Mouse (Mus musculus) forebrain, embryonic 12.5 days (tissue): Measurements from ENCODE around the gene E130208F15Rik. TPM values are rescaled to one million over a fixed set of nuclear protein-coding genes. Genes with fewer than 3 reads are reported as not detected.

Experiments used
- ATAC-seq: fragments of 200-750 bp; cut with Nextera tagmentation; 2 replicates; pipeline ENCODE4 v1.8.0; 2017; ENCODE audit warnings: moderate TSS enrichment; ENCODE audit not compliant: low FRiP score
- H3K27ac ChIP-seq: fragments of 300-500 bp; sonication (generic); 2 replicates; pipeline ENCODE4 v1.5.1; 2016; ENCODE audit warnings: mild to moderate bottlenecking
- H3K27me3 ChIP-seq: fragments of 300-500 bp; sonication (generic); 2 replicates; pipeline ENCODE4 v1.6.1; 2016; ENCODE audit warnings: mild to moderate bottlenecking
- H3K36me3 ChIP-seq: fragments of 300-500 bp; sonication (generic); replicated peaks from 2 replicates; pipeline ENCODE4 v1.6.1; 2016; ENCODE audit warnings: mild to moderate bottlenecking
- H3K4me1 ChIP-seq: fragments of 300-500 bp; sonication (generic); 2 replicates; pipeline ENCODE4 v1.6.1; 2016
- H3K4me2 ChIP-seq: fragments of 300-500 bp; sonication (generic); 2 replicates; pipeline ENCODE4 v1.6.1; 2016; ENCODE audit warnings: mild to moderate bottlenecking, moderate library complexity
- H3K4me3 ChIP-seq: fragments of 300-500 bp; sonication (generic); replicated peaks from 2 replicates; pipeline ENCODE4 v1.5.1; 2016; ENCODE audit warnings: mild to moderate bottlenecking
- H3K9ac ChIP-seq: fragments of 300-500 bp; sonication (generic); 2 replicates; pipeline ENCODE4 v1.6.1; 2016; ENCODE audit warnings: mild to moderate bottlenecking
- H3K9me3 ChIP-seq: fragments of 300-500 bp; sonication (generic); 2 replicates; pipeline ENCODE4 v1.6.1; 2016
- WGBS: fragments of 180-500 bp; shearing (Covaris S2); methylation state at CpG from one replicate; pipeline ENCODE4 v1.1.7; 2016; 5-methylcytosine and 5-hydroxymethylcytosine counted together
- polyA plus RNA-seq: library from polyadenylated mRNA; unstranded; fragments of >200 nt; fragmentation: Nextera tagmentation; extraction: Ambion mirVana; gene quantifications from 2 replicates; pipeline ENCODE4 v1.2.1, GENCODE M21; 2016

Gene E130208F15Rik
- polyA plus RNA-seq, result 2.0 TPM in 1 of 2 replicates, not detected in the other

DNA sequence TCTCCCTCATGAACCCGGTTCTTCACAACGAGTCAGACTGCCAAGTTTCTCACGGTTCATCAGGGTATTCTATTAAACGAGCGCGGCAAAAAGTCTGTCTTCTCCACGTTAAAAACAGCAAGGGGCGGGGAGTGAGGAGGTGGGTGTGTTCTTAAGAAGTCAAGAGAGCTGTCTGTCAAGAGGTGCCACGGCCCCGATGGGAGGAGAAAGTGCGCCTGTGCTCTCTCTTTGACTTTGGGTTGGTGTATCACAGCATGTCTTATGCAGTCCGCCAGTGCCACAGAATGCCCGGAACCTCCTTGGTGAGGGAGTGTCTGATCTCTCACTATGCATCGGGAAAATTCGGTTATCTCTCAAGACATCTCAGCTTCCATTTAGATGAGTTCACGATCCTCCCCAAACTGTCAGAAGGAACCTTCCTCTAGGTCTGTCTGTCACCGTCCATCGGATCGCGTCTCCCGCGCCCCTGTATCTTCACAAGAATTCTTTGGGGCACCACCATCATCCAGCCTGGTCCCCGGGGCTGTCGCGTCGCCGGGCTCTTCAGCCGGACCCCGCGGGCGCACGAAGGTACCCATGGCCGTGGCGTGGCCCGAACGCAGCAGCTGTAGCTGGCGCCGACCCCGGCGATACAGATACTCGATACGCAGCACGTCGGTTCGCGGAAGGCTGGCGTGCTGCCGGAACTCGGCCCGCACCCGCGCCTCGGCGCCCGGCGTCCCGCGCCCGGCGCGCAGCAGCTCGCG, at the start of gene E130208F15Rik:
E130208F15Rik (plus strand) TSS at position 202 of the 746 bp plus-strand sequence.
- peak within 1 kb of the TSS; percentile 83 for H3K9ac ChIP-seq
- H3K9me3 ChIP-seq, result peaks cover 4% of the 10 kb centered on the region; the same call in 1 of the 2 replicates
- H3K4me1 ChIP-seq, result peaks cover 17% of the 10 kb centered on the region
- H3K4me3 ChIP-seq, result peak within 1 kb of the TSS; percentile 78
- peak; percentile 63 for ATAC-seq
- peak within 1 kb of the TSS; percentile 85 for H3K27ac ChIP-seq
- H3K27me3 ChIP-seq, result 0 out of 2 replicates have a peak, but pooled peaks cover 5% of the 10 kb centered on the region
- no peaks in the 10 kb centered on the region for H3K36me3 ChIP-seq
- H3K4me2 ChIP-seq, result peak within 1 kb of the TSS; percentile 89
- 1% methylated on average over 63 of the region's 63 CpGs for WGBS

DNA sequence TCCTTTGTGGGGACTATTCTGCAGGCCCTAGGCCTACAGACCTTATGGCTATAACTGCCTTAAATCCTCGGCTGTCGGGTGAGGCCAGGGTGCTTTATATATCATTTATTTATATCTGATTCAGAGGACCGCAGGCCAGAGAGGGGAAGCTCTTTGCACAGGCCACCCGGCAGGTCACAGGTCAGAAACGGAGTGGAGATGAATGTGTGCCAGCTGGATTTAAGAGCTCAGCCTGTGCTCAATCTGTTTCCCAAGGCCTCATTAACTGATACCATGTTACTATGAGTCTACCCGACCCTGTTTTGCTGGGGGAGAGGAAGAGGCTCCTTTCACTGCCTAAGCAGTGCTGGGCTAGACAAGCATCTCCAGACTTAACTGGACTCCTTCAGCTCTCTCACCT, 47.2 kb upstream of the E130208F15Rik start:
- peaks cover 21% of the 10 kb centered on the region for H3K36me3 ChIP-seq
- WGBS, result 85% methylated on average over 6 of the region's 6 CpGs
- no peak overlapping the region for H3K9ac ChIP-seq

DNA sequence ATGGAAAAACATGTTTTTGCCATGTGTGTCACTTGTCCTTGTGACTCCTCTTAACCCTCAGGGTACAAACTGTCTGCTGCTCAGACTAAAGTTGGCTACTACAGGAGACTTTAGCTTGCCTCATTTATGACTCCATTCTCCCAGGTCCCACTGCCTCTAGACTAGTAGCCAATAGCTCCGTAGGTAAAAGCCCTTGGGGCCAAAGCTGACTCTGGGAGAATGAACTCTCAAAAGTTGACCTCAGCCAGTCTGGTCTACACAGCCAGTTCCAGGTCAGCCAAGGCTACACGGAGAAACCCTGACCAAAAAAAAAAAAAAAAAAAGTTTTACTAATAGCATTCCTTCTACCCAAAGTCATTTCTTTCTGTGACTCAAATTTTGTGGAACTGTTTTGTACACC, 42.6 kb upstream of the E130208F15Rik start:
- H3K9me3 ChIP-seq, result no peaks in the 10 kb centered on the region
- no peak for ATAC-seq
- H3K36me3 ChIP-seq, result no peaks in the 10 kb centered on the region
- peak overlapping the region; percentile 68; the same call in 1 of the 2 replicates for H3K4me3 ChIP-seq
- no peaks in the 10 kb centered on the region for H3K27me3 ChIP-seq
- H3K9ac ChIP-seq, result no peak overlapping the region
- H3K4me2 ChIP-seq, result peak overlapping the region; percentile 69
- no peak overlapping the region for H3K27ac ChIP-seq
- peaks cover 15% of the 10 kb centered on the region for H3K4me1 ChIP-seq
- 63% methylated on average over 2 of the region's 2 CpGs for WGBS

More for the DNA sequence above, 47.2 kb upstream of the E130208F15Rik start:
- Histone ChIP-seq H3K9me3 (no peaks in the 10 kb centered on the region), H3K27me3 (no peaks in the 10 kb centered on the region), H3K4me1 (peaks cover 7% of the 10 kb centered on the region), H3K4me3 (no peak overlapping the region), H3K27ac (no peak overlapping the region), H3K4me2 (no peak overlapping the region)
- no peak for ATAC-seq

DNA sequence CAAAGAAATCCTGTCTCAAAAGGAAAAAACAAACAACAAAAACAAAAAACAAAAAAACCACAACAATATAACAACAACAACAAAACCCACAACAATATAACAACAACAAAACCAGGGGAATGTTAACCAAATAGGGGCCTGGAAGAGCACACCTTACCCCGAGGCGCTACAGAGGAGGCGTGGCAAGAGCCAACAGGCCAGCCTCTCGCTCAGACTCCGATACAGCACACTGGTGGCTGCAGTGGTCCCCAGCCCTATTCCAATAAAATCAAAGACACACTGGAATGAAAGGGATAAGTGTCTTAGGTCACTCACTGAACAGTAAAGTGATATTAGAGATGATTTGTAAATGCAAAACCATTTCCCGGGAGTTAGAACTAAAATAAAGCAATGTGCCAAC, 42.0 kb upstream of the E130208F15Rik start:
- no peaks in the 10 kb centered on the region for H3K9me3 ChIP-seq

DNA sequence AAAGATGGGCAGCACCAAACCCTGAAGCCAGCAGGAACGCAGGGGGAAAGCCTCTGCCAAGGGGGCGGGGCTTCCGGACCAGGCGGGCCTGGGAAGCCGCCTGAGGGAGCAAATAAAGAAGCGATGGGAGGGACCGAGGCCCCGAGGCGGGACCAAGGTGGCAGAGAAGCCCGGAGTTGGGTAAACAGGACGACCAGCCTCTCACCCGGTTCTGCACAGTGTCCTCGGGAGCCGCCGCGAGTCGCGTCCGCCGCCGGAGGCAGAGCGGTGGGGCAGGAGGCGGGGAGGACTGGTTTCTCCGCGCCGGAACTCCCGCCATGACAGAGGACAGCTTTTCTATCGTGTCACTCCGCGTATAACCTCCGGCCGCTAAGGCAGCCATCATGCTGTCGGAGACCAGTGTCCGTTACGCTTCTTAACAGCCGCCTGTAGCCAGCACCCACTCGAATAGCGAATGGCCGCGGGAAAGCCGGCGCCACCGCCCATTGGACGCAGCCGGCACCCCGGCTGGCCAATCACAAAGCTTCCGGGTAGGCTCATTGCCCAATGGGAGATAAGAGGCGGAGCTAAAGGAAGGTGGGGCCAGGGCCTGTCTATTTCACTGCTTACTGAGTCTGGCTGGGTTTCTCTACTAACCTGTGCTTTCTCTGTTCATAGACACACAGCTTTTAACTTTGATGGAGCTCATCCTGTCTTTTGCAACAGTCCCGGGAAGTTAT, 41.4 kb upstream of the E130208F15Rik start, which contains the start of the genes Thap8 and Wdr62:
Thap8 (plus strand) TSS at position 144 of the 719 bp plus-strand sequence.
Wdr62 (minus strand) TSS at position 469 of the 719 bp plus-strand sequence.
- Histone ChIP-seq H3K27me3 (no peaks in the 10 kb centered on the region), H3K36me3 (no peaks in the 10 kb centered on the region)
- under 1% methylated on average over 49 of the region's 49 CpGs for WGBS

More for the DNA sequence above, 42.0 kb upstream of the E130208F15Rik start:
- Histone ChIP-seq H3K27me3 (no peaks in the 10 kb centered on the region), H3K36me3 (no peaks in the 10 kb centered on the region), H3K4me2 (peak overlapping the region; percentile 69), H3K9ac (peak overlapping the region; percentile 61), H3K4me3 (peak overlapping the region; percentile 68), H3K27ac (peak overlapping the region; percentile 96; the same call in 1 of the 2 replicates), H3K4me1 (peaks cover 15% of the 10 kb centered on the region)
- no peak for ATAC-seq
- 0% methylated on average over 6 of the region's 6 CpGs for WGBS

DNA sequence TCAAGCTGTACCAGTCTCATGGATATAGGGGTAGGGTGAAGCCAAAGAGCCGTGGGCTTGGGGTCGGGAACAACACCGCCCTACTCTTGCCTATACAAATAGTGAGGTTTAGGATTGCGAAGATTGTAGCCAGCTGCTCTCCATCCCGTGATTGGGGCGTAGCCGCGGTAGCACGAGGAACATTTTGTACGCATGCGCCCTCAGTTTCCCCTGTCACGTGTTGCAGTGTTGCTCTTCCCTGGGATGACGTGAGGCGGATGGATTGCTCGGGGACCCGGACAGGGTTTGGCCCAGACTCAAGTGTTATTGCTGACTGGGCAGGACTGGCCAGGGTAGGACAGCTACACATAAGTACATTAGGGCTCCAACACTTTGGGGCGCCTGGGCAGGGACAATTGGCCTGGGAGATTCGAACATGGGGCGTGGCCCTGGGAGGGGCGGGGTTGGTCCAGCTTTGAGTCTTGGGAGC, 40.8 kb upstream of the E130208F15Rik start:
- Histone ChIP-seq H3K9ac (peak overlapping the region; percentile 40; the same call in 1 of the 2 replicates), H3K27me3 (no peaks in the 10 kb centered on the region), H3K27ac (peak overlapping the region; percentile 96), H3K4me1 (peaks cover 15% of the 10 kb centered on the region), H3K9me3 (no peaks in the 10 kb centered on the region), H3K4me2 (peak overlapping the region; percentile 69), H3K36me3 (no peaks in the 10 kb centered on the region), H3K4me3 (peak overlapping the region; percentile 68)
- peak; percentile 88 for ATAC-seq
- 1% methylated on average over 20 of the region's 20 CpGs for WGBS

More for the DNA sequence above, 41.4 kb upstream of the E130208F15Rik start, which contains the start of the genes Thap8 and Wdr62:
- H3K27ac ChIP-seq, result peak within 1 kb of the TSS; percentile 96
- ATAC-seq, result peak; percentile 96
- H3K4me1 ChIP-seq, result peaks cover 15% of the 10 kb centered on the region
- H3K4me2 ChIP-seq, result peak within 1 kb of the TSS; percentile 69
- H3K9me3 ChIP-seq, result no peaks in the 10 kb centered on the region
- peak within 1 kb of the TSS; percentile 61 for H3K9ac ChIP-seq
- peak within 1 kb of the TSS; percentile 68 for H3K4me3 ChIP-seq

DNA sequence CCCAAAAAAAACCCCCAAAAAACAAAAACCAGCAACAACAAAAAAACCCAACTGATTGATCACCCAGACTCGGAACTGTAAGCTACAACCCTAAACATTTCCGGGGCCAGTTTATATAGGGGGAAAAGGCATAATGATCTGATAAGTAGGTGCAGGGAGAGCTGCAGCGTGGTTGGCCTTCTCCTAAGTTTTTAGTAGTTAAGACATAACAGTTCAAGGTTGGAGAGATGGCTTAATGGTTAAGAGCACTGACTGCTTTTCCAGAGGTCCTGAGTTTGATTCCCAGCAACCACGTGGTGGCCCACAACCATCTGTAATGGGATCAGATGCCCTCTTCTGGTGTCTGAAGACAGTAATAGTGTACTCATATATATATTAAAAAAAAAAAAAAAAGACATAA, 40.0 kb upstream of the E130208F15Rik start:
- 85% methylated on average over 4 of the region's 4 CpGs for WGBS
- Histone ChIP-seq H3K27ac (no peak overlapping the region), H3K36me3 (no peaks in the 10 kb centered on the region), H3K4me3 (no peak overlapping the region), H3K27me3 (no peaks in the 10 kb centered on the region), H3K9me3 (no peaks in the 10 kb centered on the region), H3K4me1 (peaks cover 15% of the 10 kb centered on the region), H3K9ac (no peak overlapping the region), H3K4me2 (peak overlapping the region; percentile 69; the same call in 1 of the 2 replicates)
- no peak for ATAC-seq

DNA sequence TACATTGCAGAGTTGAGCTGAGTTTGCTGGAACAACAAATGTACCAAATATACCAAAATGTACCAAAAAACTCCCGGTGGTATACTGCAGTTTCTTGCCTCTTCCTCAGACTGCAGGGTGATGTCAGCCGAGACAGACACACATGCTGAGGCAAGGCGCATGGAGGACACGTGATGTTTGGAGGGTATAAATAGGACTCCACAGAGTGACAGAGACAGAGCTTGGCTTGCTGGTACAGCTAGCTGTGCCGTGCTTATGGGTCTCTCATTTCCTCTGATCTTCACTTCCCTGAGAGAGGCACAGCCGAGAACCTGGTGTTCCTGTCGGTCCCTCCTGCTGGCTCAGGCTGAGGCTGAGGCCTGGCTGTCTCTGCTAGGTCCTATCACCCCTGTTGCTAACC, 38.8 kb upstream of the E130208F15Rik start:
- no peak for ATAC-seq
- 86% methylated on average over 7 of the region's 7 CpGs for WGBS
- H3K27me3 ChIP-seq, result peaks cover 3% of the 10 kb centered on the region; the same call in 1 of the 2 replicates
- H3K9ac ChIP-seq, result no peak overlapping the region
- H3K4me1 ChIP-seq, result peaks cover 15% of the 10 kb centered on the region
- H3K27ac ChIP-seq, result no peak overlapping the region
- no peaks in the 10 kb centered on the region for H3K9me3 ChIP-seq
- H3K4me2 ChIP-seq, result no peak overlapping the region
- H3K36me3 ChIP-seq, result no peaks in the 10 kb centered on the region
- no peak overlapping the region for H3K4me3 ChIP-seq

DNA sequence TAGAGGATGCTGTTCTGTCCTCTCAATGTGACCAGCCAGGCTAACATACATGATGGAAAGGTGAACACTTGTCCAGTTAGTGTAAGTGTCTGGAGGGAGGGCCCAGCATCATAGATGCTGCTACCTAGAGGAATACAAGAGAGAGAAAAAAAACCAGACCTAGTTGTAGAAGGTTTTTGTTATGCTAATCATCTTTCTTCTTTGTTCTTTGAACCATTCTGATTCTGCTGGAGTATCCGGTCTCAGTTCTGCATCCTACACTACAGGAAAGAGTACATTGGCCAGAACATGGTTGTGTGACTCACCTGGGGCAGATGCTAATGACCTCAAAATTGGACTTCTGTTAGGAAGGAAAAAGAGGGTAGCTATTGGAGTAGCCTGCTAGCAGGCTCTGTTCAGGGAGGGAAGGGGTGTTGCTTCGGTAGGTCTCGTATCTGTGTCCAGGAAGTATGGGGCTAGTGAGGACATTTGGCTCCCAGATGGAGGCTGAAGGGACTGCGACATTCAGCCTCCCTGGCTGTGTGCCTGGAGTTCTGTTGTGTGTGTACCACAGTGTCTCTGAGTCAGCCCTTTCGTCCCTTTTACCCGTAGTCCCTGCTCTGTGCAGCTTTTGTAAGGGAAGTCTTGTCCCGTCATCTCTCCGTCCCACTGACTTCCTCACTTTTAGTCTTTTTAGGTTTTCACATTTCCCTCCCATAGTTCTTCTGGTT, 34.7 kb upstream of the E130208F15Rik start:
- Histone ChIP-seq H3K9me3 (no peaks in the 10 kb centered on the region), H3K9ac (no peak overlapping the region), H3K4me2 (no peak overlapping the region), H3K27me3 (peaks cover 3% of the 10 kb centered on the region; the same call in 1 of the 2 replicates), H3K27ac (no peak overlapping the region), H3K4me1 (peaks cover 12% of the 10 kb centered on the region), H3K36me3 (no peaks in the 10 kb centered on the region), H3K4me3 (no peak overlapping the region)
- 68% methylated on average over 8 of the region's 8 CpGs for WGBS
- no peak for ATAC-seq

DNA sequence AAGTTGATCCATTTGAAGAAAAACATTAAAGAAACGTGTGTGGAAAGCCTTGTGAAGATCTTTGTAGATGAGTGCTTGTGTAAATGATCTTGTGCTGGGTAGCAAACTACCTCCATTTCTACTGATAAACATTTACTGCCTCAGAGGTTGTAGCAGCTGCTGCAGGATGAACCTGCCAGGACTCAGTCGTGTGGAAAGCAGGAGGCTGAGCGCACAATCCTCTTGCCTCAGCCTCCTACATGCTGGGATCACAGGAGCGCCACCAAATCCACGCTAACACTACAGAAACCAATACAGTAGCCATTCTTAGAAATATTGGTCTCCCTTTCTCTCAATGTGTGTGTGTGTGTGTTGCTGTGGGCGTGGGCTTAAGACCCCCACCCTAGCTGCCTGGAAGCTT, 33.5 kb upstream of the E130208F15Rik start:
- H3K4me1 ChIP-seq, result peaks cover 22% of the 10 kb centered on the region
- H3K9ac ChIP-seq, result no peak overlapping the region
- H3K4me2 ChIP-seq, result no peak overlapping the region
- ATAC-seq, result no peak
- 68% methylated on average over 6 of the region's 6 CpGs for WGBS
- no peaks in the 10 kb centered on the region for H3K9me3 ChIP-seq
- H3K27me3 ChIP-seq, result peaks cover 3% of the 10 kb centered on the region; the same call in 1 of the 2 replicates
- no peak overlapping the region for H3K27ac ChIP-seq
- peaks cover 5% of the 10 kb centered on the region; the same call in 1 of the 2 replicates for H3K36me3 ChIP-seq
- H3K4me3 ChIP-seq, result no peak overlapping the region

DNA sequence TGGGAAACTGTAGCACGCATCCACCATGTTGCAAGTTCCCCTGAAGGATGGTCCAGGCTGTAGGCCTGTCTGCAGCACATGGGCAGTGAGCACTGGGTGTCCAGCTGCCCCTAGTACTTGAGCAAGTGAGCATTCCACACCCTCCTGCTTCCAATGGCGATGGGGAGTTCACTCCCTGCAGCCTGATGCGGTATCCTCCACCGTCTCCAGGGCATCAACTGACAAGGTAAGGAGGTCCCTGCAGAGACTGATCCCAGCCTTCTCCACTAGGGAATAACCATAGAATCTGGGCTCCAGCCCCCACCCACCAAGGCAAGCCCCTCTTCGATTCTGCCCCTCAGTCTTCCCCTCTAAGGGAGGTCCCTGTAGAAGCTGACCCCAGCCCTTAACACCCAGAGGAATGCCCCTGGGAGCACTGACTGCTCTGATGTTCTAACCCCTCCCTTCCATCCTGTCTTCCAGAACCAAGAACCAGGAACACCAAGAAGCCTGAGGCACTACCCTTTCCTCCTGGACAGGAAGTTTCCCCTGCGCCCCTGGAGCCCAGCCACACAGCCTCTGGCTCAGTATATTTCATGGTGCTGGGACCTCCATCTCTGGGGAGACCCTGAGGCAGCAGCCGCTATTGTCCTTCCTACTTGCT, 32.3 kb upstream of the E130208F15Rik start:
- no peak overlapping the region for H3K4me3 ChIP-seq
- no peak overlapping the region for H3K9ac ChIP-seq
- H3K4me2 ChIP-seq, result no peak overlapping the region
- no peaks in the 10 kb centered on the region for H3K9me3 ChIP-seq
- H3K36me3 ChIP-seq, result peaks cover 6% of the 10 kb centered on the region; the same call in 1 of the 2 replicates
- peaks cover 3% of the 10 kb centered on the region; the same call in 1 of the 2 replicates for H3K27me3 ChIP-seq
- ATAC-seq, result no peak
- WGBS, result 73% methylated on average over 7 of the region's 7 CpGs
- H3K27ac ChIP-seq, result no peak overlapping the region
- H3K4me1 ChIP-seq, result peaks cover 31% of the 10 kb centered on the region
